Mouse (Mus musculus): ENCODE measurements around the gene Rpl3.

Rpl3 gene

DNA sequence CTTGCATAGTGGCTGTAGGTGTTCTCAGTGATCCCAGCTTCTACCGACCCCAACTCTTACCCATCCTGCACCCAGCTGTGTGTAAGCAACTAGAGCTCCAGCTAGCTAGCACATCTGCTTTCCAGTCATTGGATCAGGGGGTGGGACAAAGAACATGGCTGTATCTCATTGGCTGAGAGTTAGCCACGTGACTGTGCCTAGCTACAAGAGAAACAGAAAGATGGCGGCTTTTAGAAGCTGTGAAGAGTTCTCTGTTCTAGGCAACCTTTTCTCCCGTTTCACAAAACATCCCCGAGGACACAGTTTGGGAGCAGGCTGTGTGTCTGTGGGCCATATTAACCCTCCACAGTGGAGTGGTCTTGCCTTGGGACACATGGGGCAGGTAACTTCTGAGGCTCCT is 23.6 kb upstream of the Rpl3 start:
- no peak for DNase-seq (ENCODE audit: low read depth, low spot score)

DNA sequence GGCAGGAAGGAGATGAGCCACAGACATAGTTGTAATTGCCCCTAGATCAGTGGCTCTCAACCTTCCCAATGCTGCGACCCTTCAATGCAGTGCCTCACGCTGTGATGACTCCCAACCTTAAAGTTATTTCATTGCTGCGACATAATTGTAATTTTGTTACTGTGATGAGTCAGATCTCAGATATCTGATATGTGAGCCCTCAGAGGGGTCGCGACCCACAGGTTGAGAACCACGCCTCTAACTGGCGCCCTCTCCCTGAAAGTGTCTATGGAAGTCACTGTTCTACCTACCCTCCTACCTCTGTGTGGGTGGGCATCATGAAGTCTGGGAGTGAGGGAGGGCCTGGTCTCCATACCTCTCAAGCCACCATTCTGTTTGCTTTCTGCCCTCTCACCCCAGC is 22.7 kb upstream of the Rpl3 start:
- DNase-seq (ENCODE audit: low read depth, low spot score) = no peak

DNA sequence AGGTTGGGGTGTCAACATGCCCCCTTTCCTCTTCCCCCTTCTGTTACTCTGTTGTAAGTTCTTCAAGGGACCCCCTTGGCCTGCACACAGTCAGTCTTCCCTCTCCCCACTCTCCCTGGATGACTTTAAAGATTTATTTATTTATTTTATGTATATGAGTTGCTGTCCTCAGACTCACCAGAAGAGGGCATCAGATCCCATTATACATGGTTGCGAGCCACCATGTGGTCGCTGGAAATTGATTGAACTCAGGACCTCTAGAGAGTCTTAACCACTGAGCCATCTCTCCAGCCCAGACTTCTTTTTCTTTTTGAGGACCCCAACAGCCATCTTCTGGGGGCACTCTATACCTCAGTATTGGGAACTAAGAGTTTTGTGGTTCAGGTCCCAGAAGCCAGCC is 20.8 kb upstream of the Rpl3 start:
- DNase-seq (ENCODE audit: low read depth, low spot score) = peak; percentile 43

DNA sequence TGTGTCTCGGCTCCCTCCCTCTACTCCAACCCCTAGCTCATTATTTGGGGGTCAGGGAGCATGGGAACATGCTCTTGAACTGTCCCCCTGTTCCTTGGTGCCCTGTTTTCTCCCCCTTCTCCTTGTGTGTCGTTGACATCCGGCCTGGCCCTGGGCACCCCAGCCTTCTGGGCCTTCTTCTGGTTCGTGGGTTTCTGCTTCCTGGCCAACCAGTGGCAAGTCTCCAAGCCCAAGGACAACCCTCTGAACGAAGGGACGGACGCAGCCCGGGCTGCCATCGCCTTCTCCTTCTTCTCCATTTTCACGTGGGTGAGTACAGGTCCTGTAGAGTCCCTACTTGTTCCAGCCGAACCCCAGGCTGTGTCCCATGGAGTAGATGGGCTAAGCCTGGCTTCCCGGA is 19.8 kb upstream of the Rpl3 start:
- DNase-seq (ENCODE audit: low read depth, low spot score) = no peak

DNA sequence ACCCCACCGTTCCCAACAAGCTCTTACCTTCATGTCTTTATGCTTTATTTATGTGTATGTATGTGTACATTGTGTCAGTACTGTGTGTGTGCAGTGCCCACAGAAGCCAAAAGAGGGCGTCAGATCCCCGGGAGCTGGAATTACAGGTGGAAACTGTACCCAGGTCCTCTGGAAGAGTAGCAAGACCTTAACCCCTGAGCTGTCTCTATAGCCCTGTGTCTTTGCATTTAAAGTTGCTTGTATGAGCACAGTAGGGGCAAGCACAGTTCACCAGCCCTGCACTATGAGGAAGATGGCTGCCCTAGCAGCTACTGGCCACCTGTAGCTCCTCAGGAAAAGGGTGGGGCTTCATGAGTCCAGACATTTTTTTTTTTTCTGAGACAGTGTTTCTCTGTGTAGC is 15.9 kb upstream of the Rpl3 start:
- no peak for DNase-seq (ENCODE audit: low read depth, low spot score)

DNA sequence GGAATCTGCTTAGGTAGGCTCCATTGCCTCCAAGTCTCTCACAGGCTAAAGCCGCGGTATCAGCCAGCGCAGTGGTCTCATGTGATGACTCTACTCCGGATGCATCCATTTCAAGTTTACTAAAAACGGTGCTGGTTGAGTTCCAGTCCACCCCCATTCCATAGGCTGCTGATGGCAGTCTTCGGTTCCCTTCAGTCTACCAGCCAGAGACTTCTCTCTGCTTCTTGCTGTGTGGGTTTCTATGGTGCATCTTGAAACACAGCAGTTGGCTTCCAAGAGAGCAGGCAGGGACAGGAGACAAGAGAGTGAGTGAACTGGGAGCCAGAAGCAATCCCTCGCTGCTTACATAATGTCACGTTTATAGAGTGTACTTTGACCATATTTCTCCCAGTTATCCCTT is 15.5 kb upstream of the Rpl3 start:
- DNase-seq (ENCODE audit: low read depth, low spot score) = no peak

DNA sequence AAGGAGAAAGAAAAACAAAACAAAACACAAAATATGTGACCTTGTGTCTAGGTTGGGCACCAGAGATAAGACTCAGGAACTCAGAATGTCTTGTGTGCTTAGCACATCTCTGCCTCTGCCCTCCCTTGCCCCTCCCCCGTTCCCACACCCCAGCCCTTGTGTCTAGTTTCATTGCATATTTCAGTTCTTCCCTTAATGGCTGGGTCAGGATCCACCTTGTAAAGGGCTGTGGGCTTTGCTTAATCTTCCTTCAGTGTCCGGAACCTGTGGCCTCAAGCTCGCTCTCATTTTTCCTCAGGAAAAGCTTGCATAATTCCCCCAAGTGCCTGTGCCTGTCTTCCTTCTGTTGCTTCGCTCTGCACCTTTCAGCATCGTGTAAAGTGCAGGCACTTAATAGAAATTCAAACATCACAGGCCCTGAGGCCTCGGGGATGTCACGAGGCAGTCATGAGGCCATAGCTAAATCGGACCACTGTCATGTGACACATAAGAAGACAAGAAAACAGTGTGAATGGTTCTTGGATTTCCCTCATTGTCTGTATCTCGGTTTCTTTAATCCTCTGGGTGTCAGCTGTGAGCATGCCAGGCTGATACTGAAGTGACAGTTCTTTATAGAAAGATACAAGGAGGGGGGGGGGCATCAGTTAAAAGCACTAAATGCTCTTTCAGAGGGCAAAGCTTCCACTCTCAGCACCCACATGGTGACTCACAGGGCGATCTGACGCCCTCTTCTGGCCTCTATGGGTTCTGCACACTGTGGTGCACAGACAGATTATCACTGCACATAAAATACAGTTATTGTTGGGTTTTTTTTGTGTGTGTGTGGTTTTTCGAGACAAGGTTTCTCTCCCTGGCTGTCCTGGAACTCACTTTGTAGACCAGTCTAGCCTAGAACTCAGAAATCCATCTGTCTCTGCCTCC is 14.1 kb upstream of the Rpl3 start:
- DNase-seq (ENCODE audit: low read depth, low spot score) = no peak

DNA sequence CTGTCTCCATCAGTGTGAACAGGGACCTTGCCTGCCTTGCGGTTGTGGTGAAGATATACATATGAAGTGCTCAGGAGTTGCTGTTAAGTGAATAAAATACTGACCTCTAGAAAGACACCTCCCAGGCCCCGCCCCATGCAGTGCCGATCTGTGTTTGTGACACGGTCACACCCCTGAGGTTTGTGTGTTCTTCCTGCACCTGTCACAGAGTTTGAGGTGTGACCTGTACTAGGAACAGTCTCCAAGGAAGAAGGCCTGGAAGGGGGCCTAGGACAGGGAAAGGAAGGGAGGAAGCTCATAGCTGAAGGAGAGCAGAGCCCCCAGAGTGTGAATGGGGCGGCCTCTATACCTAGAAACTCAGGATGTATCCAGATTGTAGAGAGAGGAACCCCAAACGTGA is 10.8 kb upstream of the Rpl3 start:
- DNase-seq (ENCODE audit: low read depth, low spot score) = no peak

DNA sequence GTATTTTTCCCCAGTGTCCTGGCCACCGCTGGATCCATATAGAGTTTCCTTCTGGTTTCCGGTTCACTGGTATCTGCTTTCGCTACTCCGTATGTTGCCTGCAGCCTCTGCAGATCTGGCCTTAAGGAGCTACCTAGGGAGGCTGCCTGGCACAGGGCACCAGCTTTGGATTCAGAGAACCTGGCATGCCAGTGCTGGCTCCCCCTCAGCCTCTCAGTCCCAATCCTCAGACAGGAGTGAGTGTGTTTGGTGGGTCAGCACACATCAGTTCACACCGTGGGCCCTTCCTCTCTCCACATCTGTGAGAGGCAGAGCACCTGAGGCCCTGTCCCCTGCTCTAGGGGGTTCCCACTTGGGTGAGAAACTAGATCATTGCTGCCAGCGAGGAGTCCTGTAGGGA is 9.8 kb upstream of the Rpl3 start:
- no peak for DNase-seq (ENCODE audit: low read depth, low spot score)

DNA sequence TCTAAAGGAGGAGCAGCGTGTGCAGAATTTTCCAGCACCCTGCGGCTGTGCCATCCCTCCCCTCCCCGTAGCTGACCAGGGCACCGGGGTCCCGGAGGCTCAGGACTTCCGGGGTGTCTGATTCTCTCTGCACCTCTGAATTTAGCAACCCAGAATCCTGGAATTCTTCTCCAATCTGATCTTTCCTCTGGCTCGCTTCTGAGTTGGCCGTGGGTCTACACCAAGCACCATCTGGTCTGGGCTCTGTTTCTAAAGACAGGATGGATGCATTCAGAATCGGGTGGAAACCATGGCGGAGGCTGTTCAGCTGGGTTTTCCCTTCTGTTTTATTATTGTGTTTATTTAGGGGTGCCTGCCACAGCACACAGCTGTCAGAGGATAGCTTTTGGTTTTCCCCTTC is 9.2 kb upstream of the Rpl3 start:
- DNase-seq (ENCODE audit: low read depth, low spot score) = no peak

DNA sequence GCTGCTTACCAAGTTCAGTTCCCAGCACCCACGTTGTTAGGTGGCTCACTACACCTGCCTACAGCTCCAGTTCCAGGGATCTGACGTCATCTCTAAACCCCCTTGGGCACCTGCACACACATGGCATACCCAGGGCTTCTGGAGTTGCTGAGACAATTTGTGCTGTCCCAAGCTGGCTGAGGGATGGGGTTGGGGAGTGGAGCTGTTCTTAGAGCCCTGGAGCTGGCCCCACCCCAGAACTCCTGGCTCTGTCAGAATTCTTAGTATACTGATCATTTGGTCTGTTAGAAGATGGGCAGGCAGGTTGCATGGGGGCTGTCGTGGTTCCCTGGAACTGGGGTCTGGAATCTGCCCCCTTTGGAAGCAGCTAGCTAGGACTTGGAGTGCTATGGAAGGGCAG is 8.5 kb upstream of the Rpl3 start:
- no peak for DNase-seq (ENCODE audit: low read depth, low spot score)

DNA sequence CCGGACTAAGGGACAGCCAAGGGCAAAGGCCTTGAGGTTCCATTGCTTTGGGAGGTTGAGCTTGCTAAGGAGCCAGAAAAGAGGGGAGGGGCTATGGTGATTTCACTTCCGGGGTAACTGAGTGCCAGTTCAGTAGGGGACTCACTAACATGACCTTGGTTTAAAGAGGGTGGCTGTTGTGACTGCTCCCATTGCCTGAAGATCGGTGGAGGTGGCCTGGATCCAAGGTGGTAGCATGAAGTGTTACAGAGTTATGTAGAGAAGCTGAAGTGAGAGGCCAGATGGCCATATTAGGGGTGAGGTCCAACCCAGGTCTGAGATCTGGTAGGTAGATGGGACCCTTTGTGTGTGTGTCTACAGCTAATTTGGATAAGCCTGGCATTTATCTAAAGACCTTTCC is 7.8 kb upstream of the Rpl3 start:
- DNase-seq (ENCODE audit: low read depth, low spot score) = no peak

DNA sequence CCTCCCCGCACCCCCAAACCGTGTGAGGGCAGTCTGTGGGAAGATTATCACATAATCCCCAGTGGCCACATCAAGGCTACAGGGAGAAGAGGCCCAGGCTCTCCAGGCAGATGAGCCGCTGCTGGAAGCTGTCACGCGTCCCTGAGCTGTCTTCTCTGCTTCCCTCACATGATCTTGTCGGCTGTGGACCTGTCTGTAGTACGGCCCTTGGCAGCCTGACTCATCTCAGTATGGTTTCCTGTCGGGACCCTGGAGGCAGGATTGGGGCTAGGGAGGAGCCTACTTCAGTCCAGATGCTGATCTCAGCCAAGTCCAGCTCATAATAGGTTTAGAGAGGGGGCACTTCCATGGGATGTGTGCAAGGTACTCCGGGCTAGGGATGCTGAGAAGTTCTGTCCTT is 7.1 kb upstream of the Rpl3 start:
- DNase-seq (ENCODE audit: low read depth, low spot score) = no peak

DNA sequence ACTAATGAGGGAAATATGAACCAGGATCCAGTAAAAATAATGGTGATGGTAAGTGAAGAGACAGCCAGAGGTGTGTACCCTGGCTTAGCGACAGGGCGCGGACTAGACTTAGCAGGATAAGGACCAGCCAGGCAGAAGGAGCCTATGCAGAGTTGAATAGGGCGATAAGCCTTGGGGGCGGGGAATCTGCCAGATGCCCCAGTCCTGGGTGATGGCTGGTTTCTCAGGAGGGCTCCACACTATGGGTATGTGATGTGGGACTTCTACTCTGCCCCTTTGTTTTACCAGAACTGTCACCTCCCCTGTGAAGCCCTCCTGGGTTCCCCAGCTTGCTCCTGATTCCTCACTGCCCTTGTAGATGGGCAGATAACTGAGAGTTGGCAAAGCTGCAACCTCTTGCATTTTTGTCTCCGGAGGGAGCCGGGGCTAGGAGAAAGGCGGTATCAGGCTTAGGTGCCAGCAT is 6.4 kb upstream of the Rpl3 start:
- DNase-seq (ENCODE audit: low read depth, low spot score) = no peak

DNA sequence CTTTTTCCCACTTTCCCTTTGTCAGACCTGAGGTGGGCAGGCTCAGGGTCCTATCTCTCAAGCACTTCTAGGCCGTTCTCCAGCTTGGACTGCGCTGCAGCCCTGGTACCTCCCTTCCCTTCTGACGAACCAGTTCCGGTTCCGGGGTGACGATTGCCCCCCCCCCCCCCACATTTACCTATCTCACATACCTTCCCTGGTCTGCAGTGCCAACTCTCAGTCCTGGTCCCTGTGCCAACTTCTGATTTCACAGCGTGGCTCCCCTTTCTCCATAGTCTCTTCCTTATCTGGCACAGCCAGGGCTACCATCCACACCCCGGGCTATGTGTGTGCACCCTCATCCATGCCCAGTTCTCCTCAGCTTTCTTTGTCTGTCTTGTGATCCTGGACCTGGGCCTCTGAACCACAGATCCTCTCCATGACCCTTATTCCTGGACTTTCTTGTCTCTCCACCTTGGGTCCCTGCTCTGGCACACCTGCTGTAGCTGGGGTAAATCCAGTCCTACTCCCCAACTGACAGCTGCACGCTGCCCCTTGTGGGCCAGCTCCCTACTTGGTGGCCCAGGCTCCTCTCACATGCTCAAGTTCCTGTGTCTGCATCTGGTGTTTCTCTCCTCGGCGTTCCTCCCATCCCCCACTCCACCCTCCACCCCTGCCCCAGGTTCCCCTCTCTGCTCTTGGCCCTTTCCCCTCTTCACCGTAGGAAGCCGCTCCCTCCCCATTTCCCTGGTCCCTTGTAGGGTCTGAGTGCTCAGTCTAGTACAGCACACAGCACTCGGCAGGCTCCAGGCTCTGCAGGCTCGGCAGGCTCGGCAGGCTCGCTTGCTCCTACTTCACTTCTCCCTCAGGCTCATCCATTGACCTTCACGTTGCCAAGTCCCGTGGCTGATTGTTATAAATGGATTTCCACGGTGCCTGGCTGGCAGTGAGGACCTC is 5.5 kb upstream of the Rpl3 start:
- DNase-seq (ENCODE audit: low read depth, low spot score) = peak; percentile 38

DNA sequence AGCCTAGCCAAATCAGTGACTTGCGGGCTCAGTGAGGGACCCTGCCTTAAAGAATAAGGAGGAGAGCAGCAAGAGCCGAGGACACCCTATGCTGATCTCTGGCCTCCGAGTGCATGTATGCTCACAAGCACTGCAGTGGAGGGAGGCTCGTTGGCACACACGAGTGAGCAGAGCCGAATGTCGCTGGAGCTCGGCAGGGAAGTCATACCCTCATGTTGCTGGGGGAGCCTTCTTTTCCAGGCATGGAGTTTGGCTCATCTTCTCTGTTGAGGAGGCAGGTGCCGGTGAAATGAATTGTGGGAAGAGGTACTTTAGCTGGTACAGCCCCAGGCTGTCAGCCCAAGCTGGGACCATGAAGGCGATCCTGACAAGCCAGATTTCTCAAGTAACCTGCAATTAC is 4.7 kb upstream of the Rpl3 start:
- no peak for DNase-seq (ENCODE audit: low read depth, low spot score)

DNA sequence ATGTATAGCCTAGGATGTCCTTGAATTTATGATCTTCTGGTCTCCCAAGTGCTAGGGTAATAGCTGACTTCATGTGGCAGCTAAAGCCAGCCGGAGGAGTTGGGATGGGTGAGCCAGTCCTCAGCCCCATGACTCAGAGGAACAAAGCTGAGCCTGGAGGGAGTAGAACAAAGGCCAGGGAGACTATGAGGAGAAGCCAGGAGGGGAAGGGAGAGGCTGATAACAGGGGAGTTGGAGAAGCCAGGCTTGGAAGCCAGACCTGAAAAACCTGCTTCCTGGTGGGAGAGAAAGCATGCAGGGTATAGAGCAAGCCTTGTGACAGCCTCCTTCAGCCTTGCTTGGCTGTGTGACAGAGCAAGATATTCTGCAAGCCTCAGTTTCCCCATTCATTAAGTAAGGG is 3.9 kb upstream of the Rpl3 start:
- no peak for DNase-seq (ENCODE audit: low read depth, low spot score)

DNA sequence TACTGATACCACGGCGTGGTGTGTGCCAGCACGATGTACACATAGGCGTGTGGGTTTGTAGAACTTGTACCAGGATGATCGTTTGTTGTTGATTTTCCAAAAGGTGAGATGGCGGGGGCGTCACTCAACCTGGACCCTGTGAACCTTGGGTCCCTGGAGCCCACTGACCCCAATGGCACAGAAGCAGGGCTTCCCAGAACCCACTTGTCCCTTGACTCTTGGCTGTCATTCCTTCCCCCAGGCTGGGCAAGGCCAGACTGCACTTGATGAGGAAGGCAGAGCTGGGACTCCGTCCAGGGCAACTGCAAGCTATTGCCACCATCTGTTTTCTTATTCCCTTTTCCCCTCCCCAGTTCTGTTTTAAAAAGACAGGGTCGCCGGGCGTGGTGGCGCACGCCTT is 2.5 kb upstream of the Rpl3 start:
- DNase-seq (ENCODE audit: low read depth, low spot score) = no peak

DNA sequence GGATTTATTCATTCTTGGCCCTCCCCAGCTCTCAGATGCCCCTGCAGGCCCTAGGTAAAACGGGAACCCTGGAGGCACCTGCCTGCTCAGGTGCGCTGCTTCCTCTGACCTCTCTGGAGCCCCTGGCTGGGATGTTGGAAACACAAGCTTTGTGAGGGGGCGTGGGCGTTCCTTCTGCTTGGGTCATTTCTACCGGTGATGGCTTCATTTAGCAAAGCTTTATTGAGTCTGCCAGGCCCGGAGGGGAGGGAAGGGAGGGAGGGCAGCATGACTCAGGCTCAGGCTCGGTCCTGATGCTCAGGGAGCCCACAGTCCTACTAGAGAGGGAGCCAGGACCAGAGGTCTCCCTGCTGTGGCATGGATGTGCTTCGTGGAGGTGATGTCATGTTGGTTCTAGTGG is 931 bp upstream of the Rpl3 start:
- no peak for DNase-seq (ENCODE audit: low read depth, low spot score)

DNA sequence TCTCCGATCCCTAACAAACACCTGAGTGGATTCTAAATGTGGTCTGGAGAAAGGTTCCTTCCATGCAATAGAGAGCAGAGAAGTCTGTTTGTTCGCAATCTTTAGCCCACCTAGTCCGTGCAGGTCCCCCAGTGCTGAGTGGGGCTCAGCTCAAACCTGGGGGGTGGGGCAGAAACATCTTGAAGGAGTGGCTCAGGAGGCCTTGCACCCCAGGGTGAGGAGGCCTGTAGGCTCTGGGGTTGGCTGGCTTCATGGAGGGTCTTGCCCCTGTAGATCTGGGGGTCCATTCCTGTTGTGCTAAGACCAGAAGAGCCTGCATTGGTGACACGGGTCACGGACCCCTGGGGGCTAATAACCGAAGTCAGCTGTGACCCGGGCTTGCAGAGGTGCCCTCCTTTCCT is 373 bp upstream of the Rpl3 start:
- DNase-seq (ENCODE audit: low read depth, low spot score) = no peak

DNA sequence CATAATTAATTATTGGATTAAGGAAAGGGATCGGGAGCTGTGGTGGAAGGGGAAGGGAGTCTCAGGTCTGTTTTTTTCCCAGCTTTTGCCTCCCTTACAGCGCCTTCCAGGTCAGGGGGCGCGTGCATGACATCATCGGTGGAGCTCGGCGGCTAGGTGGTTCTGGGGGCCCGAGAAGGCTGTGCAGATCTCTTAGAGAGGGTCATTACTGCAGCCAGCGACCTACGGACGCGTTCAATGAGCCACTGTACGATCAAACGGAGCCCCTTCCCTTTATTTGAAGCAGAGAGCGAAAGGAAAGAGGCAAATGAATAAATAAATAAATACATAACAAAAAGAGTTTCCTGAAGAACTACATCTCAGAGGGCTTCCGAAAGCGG is 937 bp downstream of the Rpl3 start:
- DNase-seq (ENCODE audit: low read depth, low spot score) = no peak

DNA sequence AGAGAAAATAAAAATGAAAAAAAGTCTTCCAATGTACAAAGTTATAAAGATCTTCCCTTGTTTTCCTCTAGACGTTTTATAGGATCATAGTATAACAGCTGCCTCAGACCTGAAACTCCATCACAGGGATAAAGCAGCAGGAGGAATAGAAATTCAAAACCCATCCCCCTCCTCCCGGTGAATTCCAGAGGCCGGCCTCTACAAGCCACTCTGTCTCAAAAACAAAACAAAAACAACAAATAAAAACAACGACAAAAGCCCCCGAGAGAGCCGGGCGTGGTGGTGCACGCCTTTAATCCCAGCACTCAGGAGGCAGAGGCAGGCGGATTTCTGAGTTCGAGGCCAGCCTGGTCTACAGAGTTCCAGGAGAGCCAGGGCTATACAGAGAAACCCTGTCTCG is 1.5 kb downstream of the Rpl3 start:
- no peak for DNase-seq (ENCODE audit: low read depth, low spot score)

DNA sequence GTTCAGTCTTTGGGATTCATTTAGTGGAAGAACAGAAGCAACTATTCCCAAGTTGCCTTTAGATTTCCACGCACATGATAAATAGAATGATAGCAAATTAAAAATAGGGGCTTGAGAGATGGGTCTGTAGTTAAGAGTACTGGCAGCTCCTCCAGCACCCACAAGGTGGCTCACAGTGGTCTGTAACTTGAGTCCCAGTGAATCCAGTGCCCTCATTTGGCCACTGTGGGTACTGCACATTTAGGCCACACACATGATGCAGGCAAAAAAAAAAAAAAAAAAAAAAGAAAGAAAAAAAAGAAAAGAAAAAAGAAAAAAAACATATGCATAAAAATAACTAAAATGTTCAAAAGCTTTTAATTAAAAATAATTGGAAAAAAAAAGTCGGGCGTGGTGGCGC is 3.0 kb downstream of the Rpl3 start:
- peak; percentile 93 for DNase-seq (ENCODE audit: low read depth, low spot score)
